Mouse (Mus musculus): ENCODE data around the gene Fgf11.

Gene Fgf11

DNA sequence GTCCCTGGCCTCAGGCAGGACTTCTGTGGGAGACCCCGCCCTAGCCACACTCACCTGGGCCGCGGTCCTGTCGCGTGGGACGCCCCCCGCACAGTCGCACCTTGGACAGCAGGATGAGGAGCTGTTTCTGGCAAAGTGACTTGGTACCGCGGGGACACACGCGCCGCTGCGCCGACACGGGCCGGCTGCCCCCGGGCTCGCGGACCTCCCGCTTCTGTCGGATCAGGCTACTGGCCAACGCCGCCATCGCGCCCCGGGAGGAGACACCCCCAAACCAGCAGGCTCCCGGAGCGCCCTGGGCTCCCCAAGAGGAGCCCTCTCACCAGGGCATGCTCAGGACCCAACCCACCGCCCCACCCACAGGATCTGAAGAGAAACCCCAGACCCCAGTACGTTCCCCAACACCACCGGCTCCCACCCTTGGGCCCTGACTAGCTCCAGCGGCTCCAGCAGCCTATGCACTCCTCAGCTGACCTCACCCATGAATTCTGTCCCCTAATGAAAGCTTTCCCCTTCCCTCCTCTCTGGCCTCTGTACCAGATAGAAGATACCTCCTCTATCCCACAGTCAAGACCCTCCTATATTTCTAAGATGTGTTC lies at the start of gene Fgf11:
Gene Fgf11 (minus strand): TSS at position 479 of the 599 bp plus-strand sequence.
- no peak for DNase-seq (ENCODE audit: low read depth)

DNA sequence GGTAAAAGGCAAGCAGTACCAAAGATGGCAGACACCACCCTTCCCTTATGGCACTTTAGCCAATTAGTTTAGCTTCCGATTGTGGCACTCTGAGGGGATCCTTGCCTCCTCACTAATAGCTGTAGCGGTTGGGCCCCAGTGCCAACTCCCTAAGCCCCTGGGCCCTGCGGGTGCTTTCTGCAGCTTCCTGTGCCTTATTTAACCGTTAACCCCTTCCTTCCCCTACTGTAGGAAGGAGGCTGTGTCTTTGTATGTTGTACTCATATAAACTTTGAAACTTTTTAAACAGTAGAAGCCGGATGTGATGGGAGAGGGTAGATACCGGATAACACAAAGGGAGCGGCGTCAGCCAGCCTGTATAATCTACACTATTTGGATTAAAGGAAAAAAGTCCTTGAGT lies 49.1 kb upstream of the Fgf11 start:
- no peak for DNase-seq (ENCODE audit: low read depth)

DNA sequence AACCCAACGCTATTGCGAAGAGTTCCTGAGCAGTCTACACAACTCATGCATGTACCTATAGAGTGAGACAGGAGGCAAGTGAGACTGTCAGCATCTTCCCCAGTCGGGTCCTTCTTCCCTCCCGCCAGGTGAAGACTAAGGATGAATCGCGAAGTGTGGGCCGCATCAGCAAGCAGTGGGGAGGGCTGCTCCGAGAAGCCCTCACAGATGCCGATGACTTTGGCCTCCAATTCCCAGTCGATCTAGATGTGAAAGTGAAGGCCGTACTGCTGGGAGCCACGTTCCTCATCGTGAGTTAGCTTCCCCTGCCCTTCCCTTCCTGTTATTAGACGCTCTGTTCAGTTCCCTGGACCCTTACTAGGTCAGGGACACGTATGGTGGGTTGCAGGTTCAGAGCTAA lies 48.2 kb upstream of the Fgf11 start:
- DNase-seq (ENCODE audit: low read depth) = no peak

DNA sequence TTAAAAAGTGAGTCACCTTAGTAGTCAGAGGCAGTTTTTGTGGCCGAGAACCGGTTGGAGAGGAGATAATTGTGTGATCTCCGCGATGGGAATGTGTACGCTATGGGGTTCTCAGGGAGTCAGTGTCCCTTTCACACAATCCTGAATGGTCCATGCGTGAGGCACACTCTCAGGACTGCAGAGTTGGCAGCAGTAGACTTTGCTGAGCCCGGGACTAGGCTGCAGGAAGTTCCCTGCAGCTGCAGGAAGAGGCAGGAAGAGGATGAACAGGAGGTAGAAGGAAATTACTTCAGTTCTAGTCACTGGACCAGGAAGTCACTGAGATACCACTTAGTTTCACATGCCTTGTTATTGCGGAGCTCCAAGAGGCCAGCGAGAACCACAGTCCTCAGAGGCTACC lies 47.5 kb upstream of the Fgf11 start:
- DNase-seq (ENCODE audit: low read depth) = no peak

DNA sequence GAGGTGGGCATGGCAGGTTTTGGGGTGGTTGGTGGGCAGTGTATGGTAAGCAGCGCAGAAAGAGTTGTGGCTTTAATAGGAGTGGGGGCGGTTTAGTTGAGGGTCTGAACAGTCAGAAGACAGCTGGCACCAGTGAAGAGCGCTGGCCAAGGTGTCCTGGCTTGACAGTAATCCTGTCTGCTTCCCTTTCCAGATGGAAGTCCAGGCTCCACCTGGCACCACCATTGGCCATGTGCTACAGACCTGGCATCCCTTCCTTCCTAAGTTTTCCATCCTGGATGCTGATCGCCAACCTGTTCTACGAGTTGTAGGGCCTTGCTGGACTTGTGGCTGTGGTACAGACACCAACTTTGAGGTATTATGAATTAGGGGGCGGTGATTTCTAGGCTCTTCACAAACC lies 46.4 kb upstream of the Fgf11 start:
- DNase-seq (ENCODE audit: low read depth) = no peak

DNA sequence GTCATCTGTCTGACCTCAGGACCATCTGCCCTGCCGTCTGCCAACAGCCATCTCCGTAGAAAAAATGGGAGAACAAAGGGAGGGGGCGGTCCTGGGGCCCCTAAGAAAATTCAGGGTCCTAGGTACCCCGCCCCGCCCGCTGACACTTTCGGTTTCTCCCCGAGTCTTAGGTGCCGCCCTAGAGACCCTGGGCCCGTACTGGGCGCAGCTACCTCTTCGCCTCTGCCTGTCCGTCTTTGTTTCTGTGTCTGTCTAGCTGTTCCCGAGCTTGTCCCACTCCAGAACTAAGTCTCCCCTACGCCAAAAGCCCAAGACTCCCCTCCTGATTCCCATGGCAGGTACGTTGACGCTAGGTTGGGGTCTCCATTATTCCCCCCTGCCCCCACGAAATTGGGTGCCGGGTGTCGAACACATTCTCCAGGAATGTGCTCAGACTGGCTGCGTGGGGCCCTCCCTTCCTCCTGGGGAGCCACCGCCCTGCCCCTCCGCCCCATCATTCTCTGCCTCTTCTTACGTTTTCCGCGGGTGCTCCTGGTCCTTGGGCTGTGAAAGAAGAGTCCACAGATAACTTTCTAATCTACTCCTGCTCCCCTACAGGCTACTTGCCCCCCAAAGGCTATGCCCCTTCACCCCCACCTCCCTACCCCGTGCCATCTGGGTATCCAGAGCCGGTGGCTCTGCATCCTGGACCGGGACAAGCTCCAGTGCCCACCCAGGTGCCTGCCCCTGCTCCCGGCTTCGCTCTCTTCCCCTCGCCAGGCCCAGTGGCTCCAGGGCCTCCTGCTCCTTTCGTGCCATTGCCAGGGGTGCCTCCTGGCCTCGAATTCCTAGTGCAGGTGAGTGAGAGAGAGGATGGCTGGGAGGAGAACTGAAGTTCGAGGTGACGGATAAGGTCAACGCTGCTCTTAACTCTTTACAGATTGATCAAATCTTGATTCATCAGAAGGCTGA lies 45.4 kb upstream of the Fgf11 start:
- DNase-seq (ENCODE audit: low read depth) = no peak

DNA sequence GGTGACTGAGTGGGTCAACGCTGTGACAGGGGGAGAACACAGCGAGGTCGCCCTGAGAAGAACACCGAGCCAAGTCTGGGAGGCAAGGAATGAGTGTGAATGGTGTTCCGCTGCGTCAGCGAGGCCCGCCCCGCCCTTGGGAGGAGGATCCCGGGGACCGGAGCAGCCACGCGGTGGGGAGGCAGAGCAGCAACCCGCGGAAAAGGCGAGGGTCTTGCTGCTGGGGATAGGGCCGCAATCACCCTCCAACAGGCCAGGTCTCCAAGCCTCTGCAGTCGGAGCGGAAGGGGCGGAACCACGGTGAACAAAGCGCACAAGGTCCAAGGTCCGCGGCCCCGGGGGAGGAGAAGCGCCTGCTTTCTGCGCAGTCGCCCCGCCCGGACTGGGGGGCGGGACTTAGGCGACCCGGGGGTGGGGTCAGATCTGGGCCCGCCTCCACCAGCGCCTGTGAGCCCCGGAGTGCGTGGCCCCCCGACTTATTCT lies 44.6 kb upstream of the Fgf11 start, which contains the start of gene Plscr3:
Gene Plscr3 (plus strand): TSS at position 179 of the 483 bp plus-strand sequence.
- peak; percentile 94 for DNase-seq (ENCODE audit: low read depth)

DNA sequence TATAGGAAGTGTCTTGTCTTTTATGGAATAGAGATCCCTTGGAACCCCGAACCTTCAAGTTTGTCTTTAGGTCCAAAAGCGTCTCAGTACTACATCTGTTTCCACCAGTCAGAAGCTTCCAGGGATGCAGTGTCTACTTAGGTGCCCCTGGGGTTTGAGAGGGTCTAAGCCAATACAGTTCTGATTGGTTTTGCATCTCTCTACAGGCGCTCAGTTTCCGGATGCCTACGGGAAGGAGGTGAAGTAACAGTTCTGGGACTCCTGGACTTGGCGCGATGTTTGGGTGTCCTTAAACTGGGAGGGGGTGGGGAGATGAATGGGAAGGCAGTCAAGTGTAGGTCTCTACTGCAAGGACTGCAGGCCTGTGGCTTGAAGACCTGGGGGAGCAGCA lies 37.1 kb upstream of the Fgf11 start:
- DNase-seq (ENCODE audit: low read depth) = peak; percentile 72

DNA sequence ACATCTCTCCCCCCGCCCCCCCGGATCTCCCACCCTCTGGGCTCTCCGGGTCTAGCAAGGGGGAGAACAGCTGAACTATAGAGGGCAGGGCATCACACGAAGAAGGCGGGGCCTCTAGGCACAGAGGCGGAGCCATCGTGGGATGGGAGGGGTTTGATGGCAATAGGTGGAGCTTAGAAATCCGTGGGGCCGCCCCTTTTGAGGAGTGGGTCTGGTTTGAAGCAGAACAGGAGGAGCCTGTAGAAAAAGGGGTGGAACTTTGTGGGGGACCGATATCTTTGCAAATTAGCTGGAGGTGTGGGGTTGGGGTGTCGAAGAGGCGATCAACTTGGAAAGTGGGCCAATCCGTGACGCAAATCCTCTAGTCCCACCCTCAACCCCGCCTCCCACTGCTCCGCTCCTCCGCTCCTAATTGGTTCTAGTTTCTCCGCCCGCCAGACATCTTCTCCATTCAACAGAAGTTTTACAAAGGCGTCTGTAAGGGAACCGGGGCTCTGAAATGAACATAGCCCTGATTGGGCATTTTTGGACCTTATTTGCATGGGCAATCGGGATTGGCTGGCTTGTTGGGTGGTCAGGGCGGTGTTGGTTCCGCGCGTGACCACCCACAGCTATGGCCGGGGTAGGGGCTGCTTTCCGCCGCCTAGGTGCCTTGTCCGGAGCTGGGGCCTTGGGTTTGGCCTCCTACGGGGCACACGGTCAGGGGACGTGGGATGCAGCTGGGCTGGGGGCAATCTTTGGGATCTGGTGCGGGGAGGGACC lies 36.5 kb upstream of the Fgf11 start, which contains the start of gene Tmem256:
Gene Tmem256 (plus strand): TSS at position 563 of the 762 bp plus-strand sequence.
- DNase-seq (ENCODE audit: low read depth) = peak; percentile 100

DNA sequence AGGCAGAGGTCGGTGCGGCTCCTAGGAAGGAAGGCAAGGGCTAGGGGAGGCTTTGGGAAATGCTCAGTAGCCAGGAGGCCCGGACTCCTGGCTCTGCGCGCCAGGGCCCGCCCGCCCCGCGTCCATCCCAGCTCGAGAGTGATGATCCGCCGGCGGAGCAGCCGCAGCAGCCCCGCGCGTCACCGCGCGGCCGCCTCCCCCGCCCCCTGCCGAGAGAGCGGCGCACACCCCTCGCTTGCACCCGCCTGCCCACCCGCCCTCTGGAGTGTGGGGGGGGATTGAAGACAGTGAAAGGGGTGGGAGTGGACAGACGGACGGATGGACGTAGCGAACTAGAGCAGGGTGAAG lies 35.9 kb upstream of the Fgf11 start, which contains the start of gene Nlgn2:
Gene Nlgn2 (minus strand): TSS at position 181 of the 348 bp plus-strand sequence.
- DNase-seq (ENCODE audit: low read depth) = no peak

DNA sequence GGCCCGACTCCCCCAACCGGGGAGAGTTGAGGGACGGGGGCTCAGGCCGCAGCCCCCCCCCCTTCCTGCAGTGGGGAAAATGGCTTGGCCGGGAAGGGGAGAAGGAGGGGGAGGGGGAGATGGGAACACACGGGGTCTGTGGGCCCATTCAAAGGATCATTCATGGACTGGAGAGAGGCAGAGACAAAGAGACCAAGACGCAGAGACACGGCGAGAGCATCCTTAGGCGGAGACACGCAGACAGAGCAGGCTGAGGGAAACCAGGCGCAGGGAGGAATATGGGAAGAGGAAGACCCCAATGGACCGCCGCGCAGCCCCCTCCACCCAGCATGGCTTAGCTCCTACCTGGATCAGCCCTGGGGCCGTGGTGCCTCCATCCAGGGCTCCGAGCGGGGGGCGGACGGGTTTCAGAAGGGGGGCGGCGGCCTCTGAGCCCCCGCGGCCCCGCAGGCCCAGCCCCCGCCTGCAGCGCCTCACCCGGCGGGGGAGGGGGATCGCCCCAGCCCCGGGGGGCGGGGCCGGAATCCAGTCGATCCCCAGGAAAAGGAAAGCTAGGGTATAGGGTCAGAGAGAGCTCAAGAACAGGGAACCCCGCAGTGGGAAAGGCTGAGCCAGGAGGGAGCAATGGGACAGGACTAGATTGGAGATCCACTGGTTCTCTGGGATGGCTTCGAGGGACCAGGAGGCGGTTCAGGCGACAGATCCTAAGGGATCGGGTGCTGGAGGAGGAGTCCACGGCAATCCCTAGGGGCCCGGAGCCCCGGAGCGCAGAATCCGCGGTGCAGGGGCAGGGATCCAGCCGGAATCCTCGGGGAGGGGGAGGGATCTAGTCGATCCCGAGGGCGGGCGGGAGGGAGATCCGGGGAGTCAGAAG lies 35.3 kb upstream of the Fgf11 start:
- peak; percentile 24 for DNase-seq (ENCODE audit: low read depth)

DNA sequence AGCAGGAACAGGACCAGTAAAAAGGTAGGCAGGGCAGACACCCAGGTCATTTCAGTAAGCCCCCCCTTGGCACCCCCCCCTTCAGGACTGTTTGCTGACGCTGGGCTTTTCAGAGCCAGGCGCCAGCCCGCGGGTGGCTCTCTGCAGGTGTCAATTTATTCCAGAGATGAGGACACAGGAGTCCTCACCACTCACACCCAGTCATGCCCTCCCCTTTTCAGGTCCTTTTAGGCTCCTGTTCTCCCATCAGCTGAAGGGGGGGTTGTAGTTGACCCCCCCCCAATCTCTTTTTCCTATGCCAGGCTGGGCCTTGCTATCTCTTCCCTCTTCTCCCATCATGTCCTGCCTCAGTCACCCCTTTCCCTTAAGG lies 34.3 kb upstream of the Fgf11 start:
- DNase-seq (ENCODE audit: low read depth) = no peak

DNA sequence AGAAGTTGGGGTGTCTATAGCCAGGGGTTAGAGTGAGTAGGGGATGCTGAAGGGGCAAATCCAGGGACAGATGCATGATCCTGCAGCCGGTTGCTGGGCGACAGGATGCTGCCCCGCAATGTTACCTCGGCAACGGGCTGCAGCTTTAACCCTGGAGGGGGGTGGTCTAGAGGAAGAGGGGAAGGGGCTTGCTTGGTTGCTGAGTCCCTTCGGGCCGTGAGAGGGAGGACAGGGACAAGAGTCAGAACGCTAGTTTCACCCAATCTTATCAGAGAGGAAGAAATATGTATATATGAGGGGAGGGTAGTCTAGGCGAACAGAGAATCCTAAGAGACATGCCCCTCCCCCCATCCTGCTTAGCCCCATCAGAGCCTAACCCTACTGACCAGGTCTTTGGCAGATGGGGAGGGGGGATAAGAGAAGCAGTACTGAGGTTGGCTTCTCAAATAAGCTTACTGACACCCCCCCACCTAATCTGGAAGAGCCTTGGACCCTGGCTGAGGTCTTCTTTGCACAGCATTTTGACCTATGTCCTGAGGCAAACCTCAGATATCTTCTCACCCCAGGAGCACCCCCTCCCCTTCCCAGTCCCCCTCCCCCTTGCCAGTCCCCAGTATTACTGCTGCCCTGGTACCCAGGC lies 33.8 kb upstream of the Fgf11 start:
- no peak for DNase-seq (ENCODE audit: low read depth)

DNA sequence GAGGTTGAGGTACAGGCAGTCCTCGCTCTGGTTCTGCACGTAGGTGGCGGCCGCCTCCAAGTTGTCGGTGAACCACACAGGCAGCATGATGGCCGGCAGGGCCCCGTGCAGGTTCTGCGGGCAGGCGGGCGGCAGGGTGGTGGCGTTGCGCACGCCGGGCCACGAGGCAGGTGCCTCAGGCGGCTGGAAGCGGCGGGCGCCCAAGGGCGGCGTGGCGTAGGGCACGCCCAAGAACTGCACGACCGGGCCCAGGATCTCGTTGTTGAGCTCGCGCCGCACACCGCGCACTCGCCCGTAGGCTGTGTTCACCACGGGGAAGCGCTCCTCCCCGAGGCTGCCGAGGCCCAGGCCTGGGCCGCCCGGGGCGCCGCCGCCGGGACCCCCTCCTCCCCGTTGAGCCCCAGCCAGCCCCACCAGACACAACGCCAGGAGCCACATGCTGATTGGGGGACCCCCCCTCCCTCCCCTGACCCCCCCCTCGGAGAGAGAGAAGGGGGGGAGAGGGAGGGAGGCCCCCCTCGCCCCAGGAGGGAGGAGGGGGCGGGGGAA lies 32.4 kb upstream of the Fgf11 start:
- no peak for DNase-seq (ENCODE audit: low read depth)

DNA sequence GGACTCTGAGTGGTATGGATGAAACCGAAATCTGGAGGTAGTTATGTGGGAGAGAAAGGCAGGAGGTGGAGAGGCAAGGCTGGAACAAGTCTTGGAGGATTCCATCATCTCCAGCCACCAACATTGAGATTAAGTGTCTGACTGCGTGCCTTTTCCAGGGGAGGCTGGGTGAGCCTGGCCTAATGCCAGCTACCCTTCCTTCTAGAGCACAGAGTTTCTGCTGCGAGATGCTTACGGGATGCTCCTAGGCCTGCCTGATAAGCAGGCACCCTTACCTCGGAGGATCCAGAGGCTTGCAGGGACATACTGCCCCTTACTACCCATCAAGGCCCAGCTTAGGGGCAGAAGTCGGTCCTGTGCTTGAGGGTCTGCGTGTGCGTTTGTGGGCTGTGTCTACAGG lies 31.9 kb upstream of the Fgf11 start:
- DNase-seq (ENCODE audit: low read depth) = no peak

DNA sequence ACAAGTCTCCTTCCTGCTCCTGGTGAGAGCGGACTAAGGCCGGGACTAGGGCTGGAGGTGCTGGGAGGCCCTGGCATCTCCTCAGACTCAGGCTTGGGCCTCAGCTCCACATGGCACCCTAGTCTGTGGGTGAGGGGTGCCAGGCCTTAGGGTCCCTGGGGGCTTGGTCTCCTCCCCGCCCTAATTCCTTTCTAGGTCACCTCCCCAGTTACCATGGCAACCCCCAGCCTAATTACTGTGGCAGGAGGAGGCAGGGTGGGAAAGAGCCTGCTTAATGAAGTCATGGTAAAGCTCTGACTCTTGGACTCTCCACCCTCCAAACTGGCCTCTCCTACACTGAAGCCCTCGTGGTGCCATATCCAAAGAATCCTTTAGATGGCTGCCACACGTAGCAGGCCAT lies 27.2 kb upstream of the Fgf11 start:
- no peak for DNase-seq (ENCODE audit: low read depth)

DNA sequence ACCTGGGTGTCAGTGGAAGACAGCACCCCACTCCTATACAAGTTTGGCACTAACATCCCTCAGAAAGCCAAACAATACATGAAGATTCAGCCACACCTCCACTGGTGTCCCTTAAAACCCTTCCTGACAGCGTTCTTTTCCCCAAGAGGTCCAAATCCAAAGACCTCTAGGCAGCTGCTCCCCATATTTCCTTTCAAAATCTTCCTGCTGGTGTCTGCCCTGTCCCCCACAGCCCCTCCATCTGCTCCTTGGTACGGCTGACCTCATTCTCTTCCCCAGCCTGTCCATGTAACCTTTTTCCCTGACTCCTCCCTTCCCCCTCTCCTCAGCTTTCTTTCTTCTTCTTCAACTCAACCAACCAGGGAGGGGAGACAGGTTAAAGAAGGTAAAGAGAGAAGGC lies 21.8 kb upstream of the Fgf11 start:
- no peak for DNase-seq (ENCODE audit: low read depth)

DNA sequence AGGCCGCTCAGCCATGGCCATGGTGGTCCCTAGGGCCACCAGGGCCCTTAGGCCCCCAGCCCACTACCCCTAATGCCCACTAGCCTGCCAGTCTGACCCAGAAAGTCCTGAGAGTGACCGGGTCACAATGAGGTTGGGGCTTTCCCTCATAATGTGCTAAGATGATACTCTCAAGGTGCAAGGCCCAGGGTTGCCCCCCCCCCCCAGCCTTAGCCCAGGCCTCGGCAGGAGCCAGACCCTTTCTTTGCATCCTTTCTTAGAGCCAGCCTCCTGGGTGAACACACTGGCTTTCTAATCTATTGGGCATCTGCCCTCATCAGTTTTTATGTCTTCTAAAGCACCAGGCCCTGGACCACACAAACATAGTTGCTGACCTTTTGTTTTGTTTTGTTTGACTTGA lies 20.4 kb upstream of the Fgf11 start, which contains the start of gene Spem1:
Gene Spem1 (minus strand): TSS at position 101 of the 400 bp plus-strand sequence.
- DNase-seq (ENCODE audit: low read depth) = no peak

DNA sequence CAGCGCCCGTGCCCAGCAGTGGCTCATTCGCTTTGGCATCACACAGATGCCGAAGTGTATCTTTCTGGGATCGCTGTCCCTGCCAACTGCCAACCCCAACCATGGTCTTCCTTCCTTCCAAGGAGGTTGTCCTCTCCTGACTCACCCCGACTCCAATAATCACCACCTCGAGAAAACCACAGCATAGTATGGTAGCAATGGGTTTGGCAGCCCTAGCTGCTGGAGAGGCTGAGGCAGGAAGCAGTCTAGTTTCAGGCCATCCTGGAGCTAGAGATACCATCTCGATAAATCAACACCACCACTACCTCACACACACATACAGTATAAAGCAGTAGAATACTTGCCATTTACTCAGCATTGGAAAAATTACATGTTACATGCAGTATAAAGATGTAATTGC lies 17.2 kb upstream of the Fgf11 start:
- DNase-seq (ENCODE audit: low read depth) = peak; percentile 90

DNA sequence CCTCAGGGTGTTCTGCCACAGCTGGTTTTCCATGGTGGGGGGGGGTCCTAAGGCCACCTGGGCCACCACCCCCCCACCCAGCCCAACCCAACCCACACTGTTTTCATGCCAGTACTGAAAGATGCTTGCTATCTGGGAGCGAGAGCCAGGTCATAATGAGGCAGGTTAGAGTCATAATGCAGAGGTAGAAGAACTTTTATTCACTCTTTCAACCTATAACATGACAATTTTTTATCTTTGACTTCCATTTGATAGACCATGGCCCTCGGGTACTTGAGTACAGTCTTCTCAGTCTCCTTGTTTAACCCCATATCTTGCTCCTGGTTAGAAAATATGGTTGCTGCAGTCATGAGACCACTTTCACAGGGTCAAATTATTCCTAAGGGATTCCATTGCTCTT lies 16.7 kb upstream of the Fgf11 start, which contains the start of gene Spem2:
Gene Spem2 (minus strand): TSS at position 101 of the 400 bp plus-strand sequence.
- no peak for DNase-seq (ENCODE audit: low read depth)

Data from 416B (cell line).